Mouse (Mus musculus) cerebellum, adult 2 months (tissue): ENCODE measurements around the gene Cldn34b2.
"Not testable (repeated sequence)": the region's sequence is repeated elsewhere in the genome, so short reads cannot be mapped to it uniquely, and the experiment has no call there.

Source experiments
- CTCF ChIP-seq: fragments of 200-500 bp; IDR thresholded peaks from 2 replicates; pipeline ENCODE4 v1.5.1; 2011; ENCODE audit warnings: low read depth, mild to moderate bottlenecking, control low read depth, low read length, moderate library complexity, borderline replicate concordance; ENCODE audit not compliant: insufficient read depth
- POLR2A ChIP-seq: fragments of 200-500 bp; IDR thresholded peaks from 2 replicates; pipeline ENCODE4 v1.6.1; 2011; ENCODE audit warnings: low read length, control low read depth, borderline replicate concordance; ENCODE audit not compliant: insufficient read depth

GRCm38 (mm10) chrX:155128312-155128711 is at the start of gene Cldn34b2:
- TF ChIP-seq CTCF, POLR2A: not testable (repeated sequence)
